Mouse (Mus musculus): ENCODE measurements around the gene Rps6ka5.

Gene Rps6ka5

GRCm38 (mm10) chr12:100655972-100656371, 70.8 kb downstream of the Rps6ka5 start:
- no peak for DNase-seq (ENCODE audit: low spot score)

- no peak for DNase-seq (ENCODE audit: low spot score)
Observed at GRCm38 (mm10) chr12:100641936-100642335, 84.8 kb downstream of the Rps6ka5 start.

- no peak for DNase-seq (ENCODE audit: low spot score)
Observed at GRCm38 (mm10) chr12:100640726-100641125, 86.1 kb downstream of the Rps6ka5 start.

- peak; percentile 51 for DNase-seq (ENCODE audit: low spot score)
Observed at GRCm38 (mm10) chr12:100639680-100640079, 87.1 kb downstream of the Rps6ka5 start.

GRCm38 (mm10) chr12:100637886-100638285, 88.9 kb downstream of the Rps6ka5 start:
- no peak for DNase-seq (ENCODE audit: low spot score)

- no peak for DNase-seq (ENCODE audit: low spot score)
Observed at GRCm38 (mm10) chr12:100636733-100637132, 90.0 kb downstream of the Rps6ka5 start.

GRCm38 (mm10) chr12:100636299-100636633, 90.5 kb downstream of the Rps6ka5 start:
- no peak for DNase-seq (ENCODE audit: low spot score)

- DNase-seq (ENCODE audit: low spot score): no peak
Observed at GRCm38 (mm10) chr12:100635601-100636298, 91.0 kb downstream of the Rps6ka5 start.

GRCm38 (mm10) chr12:100633231-100633630, 93.6 kb downstream of the Rps6ka5 start:
- DNase-seq (ENCODE audit: low spot score): no peak

- DNase-seq (ENCODE audit: low spot score): no peak
Observed at GRCm38 (mm10) chr12:100631286-100631685, 95.5 kb downstream of the Rps6ka5 start.

- no peak for DNase-seq (ENCODE audit: low spot score)
Observed at GRCm38 (mm10) chr12:100629126-100629920, 97.5 kb downstream of the Rps6ka5 start.

GRCm38 (mm10) chr12:100626991-100627677, 99.6 kb downstream of the Rps6ka5 start:
- DNase-seq (ENCODE audit: low spot score): no peak

- no peak for DNase-seq (ENCODE audit: low spot score)
Observed at GRCm38 (mm10) chr12:100626273-100626990, 100.4 kb downstream of the Rps6ka5 start.

GRCm38 (mm10) chr12:100624854-100625447, 101.8 kb downstream of the Rps6ka5 start:
- no peak for DNase-seq (ENCODE audit: low spot score)

- DNase-seq (ENCODE audit: low spot score): no peak
Observed at GRCm38 (mm10) chr12:100615251-100615650, 111.5 kb downstream of the Rps6ka5 start.

GRCm38 (mm10) chr12:100613878-100614277, 112.9 kb downstream of the Rps6ka5 start:
- DNase-seq (ENCODE audit: low spot score): no peak

GRCm38 (mm10) chr12:100613192-100613700, 113.5 kb downstream of the Rps6ka5 start:
- DNase-seq (ENCODE audit: low spot score): no peak

- DNase-seq (ENCODE audit: low spot score): no peak
Observed at GRCm38 (mm10) chr12:100609766-100610165, 117.0 kb downstream of the Rps6ka5 start.

GRCm38 (mm10) chr12:100609064-100609463, 117.7 kb downstream of the Rps6ka5 start:
- no peak for DNase-seq (ENCODE audit: low spot score)

- DNase-seq (ENCODE audit: low spot score): no peak
Observed at GRCm38 (mm10) chr12:100606733-100607132, 120.0 kb downstream of the Rps6ka5 start.

GRCm38 (mm10) chr12:100605596-100605995, 121.2 kb downstream of the Rps6ka5 start:
- DNase-seq (ENCODE audit: low spot score): no peak

GRCm38 (mm10) chr12:100604540-100604939, 122.2 kb downstream of the Rps6ka5 start:
- DNase-seq (ENCODE audit: low spot score): peak; percentile 31
